Mouse (Mus musculus): ENCODE results near the gene D630023F18Rik.

GRCm38 (mm10) chr1:65156111-65156510 lies 33.1 kb upstream of the D630023F18Rik start:
- TF ChIP-seq CTCF (IDR thresholded peaks at IDR 0.05; ENCODE audit: extremely low read depth, insufficient read depth, low read length) (no peak), POLR2A (IDR thresholded peaks at IDR 0.05; ENCODE audit: extremely low read depth, insufficient read depth, low read length) (no peak)

Data from cortical plate, adult 2 months (tissue).